Mouse (Mus musculus): ENCODE measurements at regions not wholly inside any gene's neighbourhood (a gene's known extent, or its start where the extent isn't known, plus 50 kb on each side); places are given as distances from the start of the nearest gene placed in this dataset.

DNA sequence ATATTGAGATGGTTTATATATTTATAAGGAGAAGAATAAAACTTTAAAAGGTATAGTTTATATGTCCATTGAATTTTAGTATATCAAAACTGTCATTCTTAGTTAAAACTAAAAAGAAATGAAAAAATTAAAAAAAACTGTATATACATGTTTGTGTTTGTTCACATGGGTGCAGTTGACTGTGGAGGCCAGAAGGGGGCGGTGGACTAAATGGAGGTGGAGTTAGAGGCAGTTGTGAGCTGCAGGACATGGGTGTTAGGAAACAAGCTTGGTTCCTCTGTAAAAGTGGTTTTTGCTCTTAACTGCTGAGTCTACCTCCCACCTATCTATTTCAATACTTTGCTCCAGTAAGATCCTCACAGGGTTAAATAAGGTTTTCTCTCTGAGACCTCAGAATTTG, 440.8 kb upstream of the Nr2f1 start:
- no peak for TF ChIP-seq POLR2A (IDR thresholded peaks at IDR 0.05; ENCODE audit: extremely low read depth, insufficient read depth, low read length)
- no peak for TF ChIP-seq CTCF (IDR thresholded peaks at IDR 0.05; ENCODE audit: extremely low read depth, insufficient read depth, low read length)
